Comparison of ENCODE assay signal across 8 mouse cellular contexts in the genomic region with DNA sequence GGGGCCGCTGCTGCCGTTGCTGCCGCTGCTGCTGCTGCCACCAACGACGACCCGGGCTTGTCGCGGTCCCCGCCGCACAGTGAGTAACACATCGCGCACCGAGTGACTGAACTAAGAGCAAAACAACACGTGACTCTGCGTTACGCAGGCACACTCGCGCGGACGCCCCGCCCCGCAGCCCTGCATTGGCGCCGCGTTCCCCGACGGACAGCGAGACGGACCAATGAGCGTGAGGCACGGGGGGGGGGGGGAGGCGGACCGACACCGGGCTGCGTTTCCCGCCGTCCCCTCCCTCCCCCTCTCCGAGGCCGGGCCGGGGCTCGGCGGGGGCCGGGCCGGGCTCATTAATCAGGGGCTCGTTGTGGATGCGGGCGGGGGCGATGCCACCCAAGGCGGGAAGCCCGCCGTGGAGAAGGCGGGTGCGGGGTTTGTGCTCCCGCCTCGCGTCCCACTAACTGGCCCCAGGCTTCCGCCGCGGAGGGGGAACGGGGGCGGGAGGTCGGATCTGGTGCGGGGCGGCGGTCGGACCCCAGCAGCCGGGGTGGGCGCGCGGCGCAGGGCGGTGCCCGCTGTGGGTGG. TPM values are rescaled to one million over a fixed set of nuclear protein-coding genes. Genes with fewer than 3 reads are reported as not detected.
A peak's percentile ranks its signal among the peaks of the same experiment; 100 is the strongest.
DNase-seq lines count a peak whose midpoint lies in the region; ATAC-seq and TF ChIP-seq lines count a peak whose summit lies in the region.

No protein-coding gene starts in this region.

- peaks cover 0 to 23% of the 10 kb centered on the region in 2 experiments; a peak in 2 of 4 replicates for H3K4me1 ChIP-seq in MEL (ENCODE audit: control insufficient read depth in 1 of 2, insufficient read depth in 2 of 2, low read length in 2 of 2)
- peaks cover 44% of the 10 kb centered on the region for H3K4me1 ChIP-seq in forebrain, embryonic 16.5 days (replicated peaks; ENCODE audit: control insufficient read depth, insufficient read depth, low read length)
- H3K4me1 ChIP-seq in neural tube, embryonic 15.5 days = peaks cover 63% of the 10 kb centered on the region

- under 1% methylated on average over 54 of the region's 73 CpGs for WGBS in forebrain, embryonic 16.5 days
- WGBS in neural tube, embryonic 15.5 days = under 1% methylated on average over 58 of the region's 73 CpGs

- peak overlapping the region; percentile 82 to 83 for H3K4me3 ChIP-seq in MEL (ENCODE audit: control insufficient read depth in 1 of 2, insufficient read depth in 1 of 2, low read depth in 2 of 2, low read length in 2 of 2)
- peak overlapping the region; percentile 57 for H3K4me3 ChIP-seq in forebrain, embryonic 16.5 days (replicated peaks; ENCODE audit: low read length)
- H3K4me3 ChIP-seq in neural tube, embryonic 15.5 days (replicated peaks) = peak overlapping the region; percentile 78

- TF ChIP-seq EP300 in MEL (IDR thresholded peaks at IDR 0.05; ENCODE audit: low read depth in 1 of 2, low read length in 2 of 2) = peak in 1 of 2 experiments; percentile 42; a peak in 2 of 4 replicates

- no peak for TF ChIP-seq RAD21 in MEL (IDR thresholded peaks at IDR 0.05; ENCODE audit: low read depth, low read length)

- peak; percentile 83 to 94 for TF ChIP-seq POLR2A in MEL (IDR thresholded peaks at IDR 0.05; ENCODE audit: control insufficient read depth in 1 of 2, insufficient read depth in 1 of 2, low read depth in 1 of 2, low read length in 2 of 2, poor library complexity in 1 of 2)

- peak; percentile 97 for DNase-seq in MEL (ENCODE audit: low read depth, low spot score)
- DNase-seq in cerebellum, adult 18-20 months = peak; percentile 96 to 99
- peak; percentile 95 for DNase-seq in heart, postnatal 36 days
- peak; percentile 96 to 100 for DNase-seq in layer of hippocampus, adult 18-20 months (ENCODE audit: low spot score in 2 of 2)
- peak; percentile 97 for DNase-seq in lung, adult 18-20 months
- DNase-seq in testis, postnatal 10 days (ENCODE audit: low spot score) = peak; percentile 97

- H3K9me3 ChIP-seq in MEL (replicated peaks; ENCODE audit: insufficient read depth, low read length) = no peaks in the 10 kb centered on the region
- no peaks in the 10 kb centered on the region for H3K9me3 ChIP-seq in forebrain, embryonic 16.5 days (ENCODE audit: control insufficient read depth, low read length)
- H3K9me3 ChIP-seq in neural tube, embryonic 15.5 days (replicated peaks) = no peaks in the 10 kb centered on the region

- ATAC-seq in forebrain, embryonic 16.5 days = peak; percentile 91
- ATAC-seq in neural tube, embryonic 15.5 days (ENCODE audit: low FRiP score) = peak; percentile 93

- H3K27ac ChIP-seq in MEL (ENCODE audit: control insufficient read depth, low read depth, low read length) = peak overlapping the region; percentile 77
- H3K27ac ChIP-seq in forebrain, embryonic 16.5 days (ENCODE audit: low read length) = peak overlapping the region; percentile 99
- H3K27ac ChIP-seq in neural tube, embryonic 15.5 days (replicated peaks) = peak overlapping the region; percentile 98

- H3K36me3 ChIP-seq in MEL (ENCODE audit: control insufficient read depth in 1 of 2, insufficient read depth in 2 of 2, low read length in 2 of 2) = peaks cover 0 to 3% of the 10 kb centered on the region in 2 experiments; a peak in 1 of 4 replicates
- no peaks in the 10 kb centered on the region; the same call in 1 of the 2 replicates for H3K36me3 ChIP-seq in forebrain, embryonic 16.5 days (ENCODE audit: control insufficient read depth, insufficient read depth)
- H3K36me3 ChIP-seq in neural tube, embryonic 15.5 days = no peaks in the 10 kb centered on the region

- TF ChIP-seq CTCF in MEL (IDR thresholded peaks at IDR 0.05 in 2 of 3, conservative IDR thresholded peaks at IDR 0.05 in 1 of 3; ENCODE audit: control insufficient read depth in 1 of 3, insufficient read depth in 1 of 3, low read depth in 2 of 3, low read length in 3 of 3, poor library complexity in 1 of 3, severe bottlenecking in 1 of 3) = no peak

- no peaks in the 10 kb centered on the region for H3K27me3 ChIP-seq in MEL (ENCODE audit: control insufficient read depth in 1 of 2, insufficient read depth in 2 of 2, low read length in 2 of 2)
- H3K27me3 ChIP-seq in forebrain, embryonic 16.5 days (replicated peaks; ENCODE audit: control insufficient read depth, insufficient read depth, low read length) = no peaks in the 10 kb centered on the region
- no peaks in the 10 kb centered on the region for H3K27me3 ChIP-seq in neural tube, embryonic 15.5 days (replicated peaks)

- intact Hi-C loops in heart, postnatal 36 days (cut with DNase I) = loop anchor here (2.0 to 5.0 kb wide), 6 partner anchors 62 to 357 kb away; no protein-coding TSS in a partner anchor

- peak overlapping the region; percentile 87 for H3K4me2 ChIP-seq in forebrain, embryonic 16.5 days (ENCODE audit: low read length)
- H3K4me2 ChIP-seq in neural tube, embryonic 15.5 days = peak overlapping the region; percentile 93

- H3K79me2 ChIP-seq in MEL (ENCODE audit: control insufficient read depth, insufficient read depth, low read length, poor library complexity) = peaks cover 50% of the 10 kb centered on the region

- peak overlapping the region; percentile 83 for H3K9ac ChIP-seq in MEL (ENCODE audit: control insufficient read depth, low read depth, low read length, poor library complexity, severe bottlenecking)
- peak overlapping the region; percentile 98 for H3K9ac ChIP-seq in forebrain, embryonic 16.5 days (replicated peaks; ENCODE audit: low read depth, low read length)
- H3K9ac ChIP-seq in neural tube, embryonic 15.5 days (replicated peaks) = peak overlapping the region; percentile 72

TF ChIP-seq in MEL, 35 proteins besides CTCF, POLR2A, EP300 and RAD21:
- TF ChIP-seq E2F4 (IDR thresholded peaks at IDR 0.05; ENCODE audit: borderline replicate concordance, low read depth, low read length) (peak; percentile 75; the same call in 1 of the 2 replicates), NELFE (IDR thresholded peaks at IDR 0.05; ENCODE audit: low read depth, low read length) (peak; percentile 95), MAX (IDR thresholded peaks at IDR 0.05; ENCODE audit: low read length) (peak; percentile 95), ZC3H11A (IDR thresholded peaks at IDR 0.05; ENCODE audit: low read depth, low read length) (no peak), USF1 (IDR thresholded peaks at IDR 0.05; ENCODE audit: low read depth, low read length) (peak; percentile 96), MAZ (IDR thresholded peaks at IDR 0.05; ENCODE audit: low read depth, low read length) (peak; percentile 96), POLR2AphosphoS5 (IDR thresholded peaks at IDR 0.05; ENCODE audit: borderline replicate concordance, low read depth, low read length) (peak; percentile 99; the same call in 1 of the 2 replicates), BHLHE40 (IDR thresholded peaks at IDR 0.05; ENCODE audit: borderline replicate concordance, low read depth, low read length) (peak; percentile 90), ELF1 (IDR thresholded peaks at IDR 0.05; ENCODE audit: low read depth, low read length) (0 out of 2 replicates have a peak, but pooled peaks have one; percentile 10), ZMIZ1 (IDR thresholded peaks at IDR 0.05; ENCODE audit: low read depth, low read length) (peak; percentile 88), USF2 (IDR thresholded peaks at IDR 0.05; ENCODE audit: borderline replicate concordance in 1 of 2, insufficient read depth in 1 of 2, low read depth in 1 of 2, low read length in 2 of 2) (peak; percentile 40 to 76; a peak in 3 of 4 replicates), ETS1 (IDR thresholded peaks at IDR 0.05; ENCODE audit: low read depth, low read length) (peak; percentile 52; the same call in 1 of the 2 replicates), HCFC1 (IDR thresholded peaks at IDR 0.05; ENCODE audit: low read depth, low read length) (peak; percentile 74), UBTF (IDR thresholded peaks at IDR 0.05; ENCODE audit: borderline replicate concordance, insufficient read depth, low read depth, low read length) (0 out of 2 replicates have a peak, but pooled peaks have one; percentile 36), TCF12 (IDR thresholded peaks at IDR 0.05; ENCODE audit: low read depth, low read length) (peak; percentile 49), GABPA (IDR thresholded peaks at IDR 0.05; ENCODE audit: low read depth, low read length) (no peak), JUND (IDR thresholded peaks at IDR 0.05; ENCODE audit: low read depth, low read length) (no peak), SIN3A (IDR thresholded peaks at IDR 0.05; ENCODE audit: low read length) (peak; percentile 89), TBP (IDR thresholded peaks at IDR 0.05; ENCODE audit: low read depth, low read length) (peak; percentile 90), CHD1 (IDR thresholded peaks at IDR 0.05; ENCODE audit: low read depth, low read length) (no peak), NRF1 (IDR thresholded peaks at IDR 0.05; ENCODE audit: insufficient read depth, low read depth, low read length, poor library complexity, severe bottlenecking) (peak; percentile 49; the same call in 1 of the 2 replicates), RCOR1 (IDR thresholded peaks at IDR 0.05; ENCODE audit: low read depth, low read length) (no peak), MXI1 (IDR thresholded peaks at IDR 0.05; ENCODE audit: low read depth, low read length) (peak; percentile 91), CHD2 (IDR thresholded peaks at IDR 0.05; ENCODE audit: low read length) (peak; percentile 27; the same call in 1 of the 2 replicates), TAL1 (IDR thresholded peaks at IDR 0.05; ENCODE audit: low read length) (no peak), POLR2AphosphoS2 (IDR thresholded peaks at IDR 0.05; ENCODE audit: low read length) (peak; percentile 76)
TF ChIP-seq in MEL: peak in this region for 20.

RNA-seq across cellular contexts. Expression of a gene that starts 0.7 kb away (rescaled TPM):
- total RNA-seq in MEL (2012; rRNA removed) = 12.4 and 16.4 TPM in 2 replicates
- polyA plus RNA-seq in MEL (2012; ENCODE audit: insufficient read depth in 1 of 2, insufficient read length in 2 of 2, low read depth in 1 of 2, low replicate concordance in 2 of 2, missing spikeins in 1 of 2) = 10 to 100 TPM in 1 of 2 experiments, not detected in 1; 23.1 TPM
- 5.4 and 6.0 TPM in 2 replicates for polyA plus RNA-seq in forebrain, embryonic 16.5 days (2015; fragmentation: Nextera tagmentation; extraction: Ambion mirVana)
- total RNA-seq in heart, postnatal 36 days (2021) = 10 to 100 TPM; 13.2 to 33.5 TPM
- 10 to 100 TPM; 80.4 to 85.0 TPM for total RNA-seq in layer of hippocampus, adult 18-20 months (2021)
- polyA plus RNA-seq in neural tube, embryonic 15.5 days (2015; fragmentation: Nextera tagmentation; extraction: Ambion mirVana) = 5.2 and 5.7 TPM in 2 replicates

Comparison
In these comparisons a context has a peak if more than half of its experiments do, and no peak if none do; other contexts are left out.
1. Peak in every context shown above with its lines: DNase-seq, ATAC-seq, H3K4me3 ChIP-seq and H3K27ac ChIP-seq.